Mouse (Mus musculus) liver, postnatal 0 days (tissue): ENCODE results near the gene Hsp90ab1. TPM values are rescaled to one million over a fixed set of nuclear protein-coding genes. Genes with fewer than 3 reads are reported as not detected.

Experiments
- ATAC-seq: fragments of 200-750 bp; cut with Nextera tagmentation; 2 replicates; pipeline ENCODE4 v1.8.0; 2017; ENCODE audit warnings: mild to moderate bottlenecking, moderate library complexity
- DNase-seq: peaks from one replicate; pipeline ENCODE4 v3.0.0-alpha.2; 2016
- H3K27ac ChIP-seq: fragments of 300-500 bp; sonication (generic); 2 replicates; pipeline ENCODE4 v1.5.1; 2014; ENCODE audit warnings: antibody characterized with exemption, moderate library complexity, mild to moderate bottlenecking, low read depth
- H3K27me3 ChIP-seq: fragments of 300-500 bp; sonication (generic); 2 replicates; pipeline ENCODE4 v1.6.1; 2014; ENCODE audit warnings: low read length, control low read depth, mixed read lengths; ENCODE audit not compliant: insufficient read depth
- H3K36me3 ChIP-seq: fragments of 300-500 bp; sonication (generic); replicated peaks from 2 replicates; pipeline ENCODE4 v1.6.1; 2014; ENCODE audit warnings: mild to moderate bottlenecking, control low read depth, low read length, moderate library complexity, mixed read lengths; ENCODE audit not compliant: insufficient read depth
- H3K4me1 ChIP-seq: fragments of 300-500 bp; sonication (generic); 2 replicates; pipeline ENCODE4 v1.6.1; 2014; ENCODE audit warnings: antibody characterized with exemption, mild to moderate bottlenecking, control low read depth; ENCODE audit not compliant: insufficient read depth
- H3K4me2 ChIP-seq: fragments of 300-500 bp; sonication (generic); 2 replicates; pipeline ENCODE4 v1.6.1; 2014; ENCODE audit warnings: low read depth, mild to moderate bottlenecking, low read length, moderate library complexity, mixed read lengths
- H3K4me3 ChIP-seq: fragments of 300-500 bp; sonication (generic); 2 replicates; pipeline ENCODE4 v1.5.1; 2014; ENCODE audit warnings: low read depth, low read length
- H3K9ac ChIP-seq: fragments of 300-500 bp; sonication (generic); replicated peaks from 2 replicates; pipeline ENCODE4 v1.6.1; 2014; ENCODE audit warnings: mild to moderate bottlenecking, moderate library complexity
- H3K9me3 ChIP-seq: fragments of 300-500 bp; sonication (generic); 2 replicates; pipeline ENCODE4 v1.6.1; 2016; ENCODE audit warnings: mild to moderate bottlenecking, control low read depth, low read length, mixed read lengths
- CTCF ChIP-seq: sonication (generic); IDR thresholded peaks from 2 replicates; pipeline ENCODE4 v1.5.1; 2016; ENCODE audit warnings: antibody characterized with exemption, low read depth
- EP300 ChIP-seq: IDR thresholded peaks from 2 replicates; pipeline ENCODE4 v1.6.1; 2016; ENCODE audit warnings: antibody characterized with exemption, low read depth, mild to moderate bottlenecking
- WGBS: fragments of 180-500 bp; shearing (Covaris S2); extraction: QIAGEN DNeasy Blood & Tissue Kit; methylation state at CpG from one replicate; pipeline ENCODE4 v1.1.7; 2014; ENCODE audit not compliant: insufficient replicate concordance; 5-methylcytosine and 5-hydroxymethylcytosine counted together
- polyA plus RNA-seq: library from polyadenylated mRNA; unstranded; fragments of >200 nt; fragmentation: Nextera tagmentation; extraction: Ambion mirVana; gene quantifications from 2 replicates; pipeline ENCODE4 v1.2.1, GENCODE M21; 2015

The Hsp90ab1 gene
- polyA plus RNA-seq, 1 experiment from 2014 or later = 445 TPM

GRCm38 (mm10) chr17:45582188-45582587, 9.1 kb upstream of the Hsp90ab1 start:
- no peak overlapping the region for H3K9ac ChIP-seq
- no peak overlapping the region for H3K4me3 ChIP-seq
- peaks cover 45% of the 10 kb centered on the region for H3K4me1 ChIP-seq
- H3K27ac ChIP-seq = peak overlapping the region; percentile 66
- peak overlapping the region; percentile 23; the same call in 1 of the 2 replicates for H3K4me2 ChIP-seq
- no peaks in the 10 kb centered on the region for H3K27me3 ChIP-seq
- TF ChIP-seq EP300 = peak; percentile 51; the same call in 1 of the 2 replicates
- no peak for TF ChIP-seq CTCF
- no peaks in the 10 kb centered on the region for H3K9me3 ChIP-seq
- H3K36me3 ChIP-seq = peaks cover 19% of the 10 kb centered on the region
- no peak for ATAC-seq
- no peak for DNase-seq
- WGBS = 55% methylated on average over 6 of the region's 6 CpGs

GRCm38 (mm10) chr17:45581567-45581983, 8.5 kb upstream of the Hsp90ab1 start:
- Histone ChIP-seq H3K27ac (peak overlapping the region; percentile 66; the same call in 1 of the 2 replicates), H3K4me3 (no peak overlapping the region), H3K4me2 (no peak overlapping the region), H3K27me3 (no peaks in the 10 kb centered on the region), H3K4me1 (peaks cover 45% of the 10 kb centered on the region), H3K9ac (no peak overlapping the region), H3K36me3 (peaks cover 13% of the 10 kb centered on the region), H3K9me3 (no peaks in the 10 kb centered on the region)
- WGBS = 5% methylated on average over 2 of the region's 2 CpGs
- TF ChIP-seq EP300 (no peak; the same call in 1 of the 2 replicates), CTCF (peak; percentile 97)
- peak; percentile 81 for DNase-seq
- ATAC-seq = peak; percentile 53

GRCm38 (mm10) chr17:45580958-45581477, 7.9 kb upstream of the Hsp90ab1 start:
- Histone ChIP-seq H3K4me2 (no peak overlapping the region), H3K4me1 (peaks cover 44% of the 10 kb centered on the region), H3K27me3 (no peaks in the 10 kb centered on the region), H3K4me3 (no peak overlapping the region), H3K9me3 (no peaks in the 10 kb centered on the region), H3K36me3 (peaks cover 7% of the 10 kb centered on the region), H3K27ac (peak overlapping the region; percentile 64), H3K9ac (no peak overlapping the region)
- ATAC-seq (peak; percentile 30), DNase-seq (no peak)
- no peak for TF ChIP-seq CTCF
- TF ChIP-seq EP300 = no peak
- 39% methylated on average over 12 of the region's 12 CpGs for WGBS

- Histone ChIP-seq H3K4me3 (no peak overlapping the region), H3K36me3 (no peaks in the 10 kb centered on the region; the same call in 1 of the 2 replicates), H3K27ac (no peak overlapping the region), H3K4me2 (no peak overlapping the region), H3K9me3 (no peaks in the 10 kb centered on the region), H3K27me3 (no peaks in the 10 kb centered on the region), H3K4me1 (peaks cover 38% of the 10 kb centered on the region), H3K9ac (no peak overlapping the region)
- DNase-seq = no peak
- WGBS = 72% methylated on average over 4 of the region's 4 CpGs
- no peak for ATAC-seq
- TF ChIP-seq CTCF = no peak
- no peak for TF ChIP-seq EP300
Observed at GRCm38 (mm10) chr17:45579554-45579953, 6.5 kb upstream of the Hsp90ab1 start.

GRCm38 (mm10) chr17:45578843-45579242, 5.8 kb upstream of the Hsp90ab1 start:
- Histone ChIP-seq H3K27ac (no peak overlapping the region), H3K4me3 (no peak overlapping the region), H3K4me2 (no peak overlapping the region), H3K4me1 (peaks cover 35% of the 10 kb centered on the region), H3K36me3 (no peaks in the 10 kb centered on the region), H3K9me3 (no peaks in the 10 kb centered on the region), H3K27me3 (no peaks in the 10 kb centered on the region), H3K9ac (no peak overlapping the region)
- DNase-seq (no peak), ATAC-seq (no peak)
- 67% methylated on average over 7 of the region's 7 CpGs for WGBS
- TF ChIP-seq EP300 = no peak
- TF ChIP-seq CTCF = peak; percentile 84

GRCm38 (mm10) chr17:45578242-45578641, 5.2 kb upstream of the Hsp90ab1 start:
- Histone ChIP-seq H3K4me3 (no peak overlapping the region), H3K4me2 (no peak overlapping the region), H3K9ac (no peak overlapping the region), H3K4me1 (peaks cover 29% of the 10 kb centered on the region), H3K36me3 (no peaks in the 10 kb centered on the region), H3K27ac (0 out of 2 replicates have a peak overlapping the region, but pooled peaks have one; percentile 8), H3K27me3 (no peaks in the 10 kb centered on the region), H3K9me3 (no peaks in the 10 kb centered on the region)
- DNase-seq = no peak
- no peak for TF ChIP-seq CTCF
- TF ChIP-seq EP300 = no peak
- ATAC-seq = no peak
- WGBS = 58% methylated on average over 5 of the region's 5 CpGs
